Mouse (Mus musculus) retina, postnatal 7 days (tissue): Measurements from ENCODE around the gene Trp53rka.
"Not testable (repeated sequence)": the region's sequence is repeated elsewhere in the genome, so short reads cannot be mapped to it uniquely, and the experiment has no call there.

Experiments
- DNase-seq: peaks from one replicate; pipeline ENCODE4 v3.0.0-alpha.2; 2012; ENCODE audit warnings: low read depth, low spot score

The Trp53rka gene

GRCm38 (mm10) chr2:165492648-165493553 lies at the start of gene Trp53rka:
TSS of gene Trp53rka (minus strand) at chr2:165493324.
- peak; percentile 64 for DNase-seq

DNA sequence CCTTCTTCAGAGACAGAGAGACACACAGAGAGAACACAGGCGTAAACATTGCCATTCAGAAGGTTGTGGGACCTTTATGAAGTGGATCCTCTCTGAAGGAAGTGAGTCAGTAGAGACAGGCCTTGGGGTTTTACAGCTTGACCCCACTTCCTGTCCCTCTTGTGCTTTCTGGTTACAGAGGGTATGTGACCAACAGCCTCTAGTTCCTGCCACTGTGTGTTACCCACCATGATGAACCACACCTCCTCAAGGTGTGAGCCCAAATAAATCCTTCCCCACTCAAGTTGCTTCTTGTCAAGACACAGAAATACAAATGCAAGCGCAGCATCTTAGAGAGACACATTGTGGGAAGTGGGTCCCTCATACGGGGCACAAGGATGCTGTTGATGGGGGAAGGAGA lies 47.9 kb upstream of the Trp53rka start:
- no peak for DNase-seq

DNA sequence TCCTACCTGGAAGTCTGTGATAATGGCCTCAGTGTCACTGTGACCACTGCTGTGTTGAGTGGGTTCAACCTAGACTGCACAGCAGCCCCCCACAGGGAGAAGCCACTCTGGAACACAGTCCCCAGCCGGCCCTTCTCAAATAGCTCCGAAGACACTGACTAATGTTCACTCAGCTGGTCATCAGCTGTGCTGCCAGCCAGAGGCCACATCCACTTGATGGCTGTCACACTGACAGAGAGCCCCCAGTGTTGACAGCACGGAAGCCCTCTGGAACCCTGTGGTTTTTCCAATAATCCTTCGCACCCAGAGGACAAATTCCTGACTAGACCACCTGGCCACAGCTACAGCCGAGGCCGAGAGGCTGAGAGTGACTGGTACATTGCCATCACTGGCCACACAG lies 40.7 kb upstream of the Trp53rka start:
- DNase-seq: no peak

DNA sequence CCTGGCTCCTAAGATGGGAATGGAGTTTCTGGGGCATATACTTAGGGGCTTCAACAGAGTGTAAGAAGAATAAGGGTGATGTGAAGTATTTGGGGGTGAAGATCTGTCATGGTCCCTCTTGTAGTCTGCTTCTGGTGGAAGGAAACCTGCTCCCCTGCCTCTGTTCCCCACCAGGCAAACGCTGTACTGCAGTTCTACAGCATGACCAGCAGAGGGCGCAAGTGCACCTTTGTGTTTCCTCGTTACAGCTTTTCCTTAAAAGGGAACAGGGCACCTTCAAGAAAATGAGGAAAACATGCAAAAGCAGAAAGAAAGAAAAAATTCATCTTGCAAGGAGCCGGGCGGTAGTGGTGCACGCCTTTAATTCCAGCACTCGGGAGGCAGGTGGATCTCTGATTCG lies 36.0 kb upstream of the Trp53rka start:
- peak; percentile 53 for DNase-seq

GRCm38 (mm10) chr2:165525609-165526008 lies 32.5 kb upstream of the Trp53rka start:
- no peak for DNase-seq

DNA sequence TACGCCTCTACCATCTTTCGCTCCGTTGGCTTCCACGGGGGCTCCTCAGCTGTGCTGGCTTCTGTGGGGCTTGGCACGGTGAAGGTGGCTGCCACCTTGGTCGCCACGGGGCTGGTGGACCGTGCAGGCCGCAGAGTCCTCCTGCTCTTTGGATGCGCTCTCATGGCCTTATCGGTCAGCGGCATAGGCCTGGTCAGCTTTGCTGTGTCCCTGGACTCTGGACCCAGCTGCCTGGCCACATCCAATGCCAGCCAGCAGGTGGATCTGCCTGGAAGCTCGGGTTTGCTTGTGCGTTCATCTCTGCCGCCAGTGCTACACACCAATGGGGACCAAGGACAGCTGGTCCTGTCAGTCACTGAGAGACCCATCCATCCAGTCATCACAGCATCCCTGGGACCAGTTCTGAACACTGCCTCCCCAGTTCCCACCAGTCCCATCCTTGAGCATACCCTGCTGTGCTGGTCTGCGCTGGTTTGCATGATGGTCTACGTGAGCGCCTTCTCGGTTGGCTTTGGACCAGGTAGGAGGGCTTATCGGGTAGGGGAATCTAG lies 22.1 kb upstream of the Trp53rka start:
- DNase-seq: no peak

DNA sequence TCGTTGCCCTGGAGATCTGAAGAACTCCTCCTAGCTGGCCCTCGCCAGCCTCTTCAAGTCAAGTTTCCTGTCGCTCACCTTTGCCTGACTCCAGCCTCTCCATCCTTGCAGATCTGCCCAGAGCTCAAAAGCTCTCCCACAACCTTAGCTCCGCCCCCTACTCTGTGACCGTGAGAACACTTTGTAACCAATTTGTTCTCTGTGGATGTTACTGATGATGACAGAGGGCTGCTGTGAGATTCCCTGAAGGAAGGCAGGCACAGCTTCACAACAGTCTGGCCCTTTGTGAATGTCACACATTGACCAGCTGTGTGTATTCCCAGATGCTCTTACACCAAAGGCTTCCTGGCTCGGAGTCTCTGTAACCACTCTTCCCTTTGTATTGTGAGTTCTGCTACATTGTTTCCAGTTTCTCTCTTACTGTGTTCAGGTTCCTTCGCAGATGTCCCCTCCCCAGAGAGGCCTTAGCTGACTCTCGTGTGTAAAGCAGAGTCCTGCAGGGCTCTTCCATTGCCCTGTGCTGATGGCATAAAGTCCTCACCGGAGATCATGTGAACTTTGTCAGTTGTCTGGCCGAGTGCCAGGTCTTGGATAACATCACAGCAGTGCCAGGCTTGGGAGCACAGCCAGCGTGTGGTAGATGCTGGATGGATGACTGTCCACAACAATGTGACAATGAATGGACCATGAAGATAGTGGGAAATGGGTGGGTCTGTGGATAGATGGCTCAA lies 19.9 kb upstream of the Trp53rka start:
- DNase-seq: peak; percentile 34

DNA sequence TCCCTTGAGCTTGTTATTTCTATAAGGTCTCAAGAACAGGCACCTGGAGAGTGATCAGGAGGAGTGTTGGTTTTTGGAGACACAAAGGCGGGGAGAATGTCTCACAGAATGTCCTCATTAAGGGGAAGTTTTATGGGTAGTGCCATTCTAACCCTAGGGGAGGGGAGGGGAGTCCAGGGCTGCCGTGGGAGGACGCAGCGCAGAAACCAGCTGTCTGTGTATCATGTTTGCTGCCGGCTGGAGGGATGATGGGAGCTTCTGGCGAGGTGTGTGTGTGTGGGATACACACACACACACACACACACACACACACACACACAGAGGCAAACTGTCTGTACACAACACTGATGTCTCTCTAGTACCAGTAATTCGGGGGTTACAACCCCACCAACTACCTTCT lies 19.3 kb upstream of the Trp53rka start:
- no peak for DNase-seq

GRCm38 (mm10) chr2:165511530-165511929 lies 18.4 kb upstream of the Trp53rka start:
- not testable (repeated sequence) for DNase-seq

DNA sequence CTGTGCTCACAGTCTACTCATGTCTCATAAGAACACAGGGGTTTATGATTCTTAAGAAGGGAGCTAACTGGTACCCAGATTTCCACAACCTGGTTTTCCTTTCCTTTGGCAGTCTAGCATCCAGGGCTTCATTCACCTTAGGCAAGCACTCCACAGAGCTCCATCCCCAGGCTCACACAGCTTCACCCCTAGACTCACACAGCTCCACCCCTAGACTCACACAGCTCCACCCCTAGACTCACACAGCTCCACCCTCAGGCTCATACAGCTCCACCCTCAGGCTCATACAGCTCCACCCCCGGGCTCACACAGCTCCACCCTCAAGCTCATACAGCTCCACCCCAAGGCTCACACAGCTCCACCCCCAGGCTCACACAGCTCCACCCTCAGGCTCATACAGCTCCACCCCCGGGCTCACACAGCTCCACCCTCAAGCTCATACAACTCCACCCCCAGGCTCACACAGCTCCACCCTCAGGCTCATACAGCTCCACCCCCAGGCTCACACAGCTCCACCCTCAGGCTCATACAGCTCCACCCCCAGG lies 17.9 kb upstream of the Trp53rka start:
- DNase-seq: not testable (repeated sequence)

- no peak for DNase-seq
Measured at GRCm38 (mm10) chr2:165510466-165510865, 17.3 kb upstream of the Trp53rka start.

- no peak for DNase-seq
Measured at GRCm38 (mm10) chr2:165509686-165510085, 16.6 kb upstream of the Trp53rka start.

- DNase-seq: no peak
Measured at GRCm38 (mm10) chr2:165503259-165504203, 10.4 kb upstream of the Trp53rka start, which contains the start of gene Slc2a10. TSS of gene Slc2a10 (plus strand) at chr2:165503787.

GRCm38 (mm10) chr2:165498816-165499215 lies 5.7 kb upstream of the Trp53rka start:
- DNase-seq: no peak

GRCm38 (mm10) chr2:165497706-165498275 lies 4.7 kb upstream of the Trp53rka start:
- DNase-seq: no peak

DNA sequence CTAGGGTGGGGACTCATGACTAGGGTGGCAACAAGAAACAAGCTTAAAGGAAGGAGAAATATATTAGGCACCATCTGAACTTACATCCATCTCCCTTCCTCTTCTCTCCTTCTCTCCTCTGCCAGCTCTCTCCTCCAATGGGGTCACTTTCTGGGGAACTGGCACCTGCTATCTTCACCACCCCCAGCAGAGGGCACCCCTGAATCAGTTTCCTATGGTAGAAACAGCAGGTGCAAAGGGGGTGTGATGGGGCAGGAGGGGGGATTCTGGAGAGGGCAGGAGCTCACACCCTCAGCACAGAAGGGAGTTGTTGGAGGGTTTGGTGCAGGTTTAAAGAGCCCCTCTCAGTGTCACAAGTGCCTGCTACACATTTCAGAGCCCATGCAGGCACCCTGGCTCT lies 3.1 kb upstream of the Trp53rka start:
- DNase-seq: no peak

- no peak for DNase-seq
Measured at GRCm38 (mm10) chr2:165494495-165494894, 1.4 kb upstream of the Trp53rka start.

GRCm38 (mm10) chr2:165493587-165494210 lies 575 bp upstream of the Trp53rka start:
- no peak for DNase-seq

DNA sequence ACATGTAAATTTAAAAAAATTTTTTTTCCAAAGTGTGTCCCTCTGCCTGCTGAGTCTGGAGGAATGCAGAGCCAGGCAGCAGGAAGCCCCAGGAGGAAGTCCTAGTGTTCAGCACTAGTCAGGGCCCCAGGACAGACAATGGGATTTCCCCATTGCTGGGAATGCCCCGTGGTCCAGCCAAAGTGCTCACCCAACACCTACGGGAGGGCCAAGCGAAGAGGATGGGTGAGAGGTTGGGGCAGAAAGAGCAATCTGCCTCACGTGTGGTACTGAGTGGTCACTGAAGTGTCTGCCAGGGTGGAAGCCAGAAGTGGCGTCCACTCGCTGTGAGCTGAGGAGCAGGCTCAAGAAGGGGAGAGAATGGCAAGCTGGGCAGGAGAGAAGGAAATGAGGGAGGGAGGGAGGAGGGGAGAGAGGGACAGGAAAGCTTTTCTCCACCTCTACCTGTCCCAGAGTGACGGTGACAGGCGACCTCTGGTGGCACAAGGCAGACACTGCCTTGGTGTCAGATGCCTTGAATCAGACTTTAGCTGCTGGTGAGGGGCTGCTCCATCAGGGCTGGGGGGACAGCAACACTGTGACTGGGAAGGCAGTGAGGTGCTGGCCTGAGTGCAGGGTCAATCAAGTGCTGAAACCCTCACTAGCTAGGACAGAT lies 6.1 kb downstream of the Trp53rka start:
- peak; percentile 47 for DNase-seq

DNA sequence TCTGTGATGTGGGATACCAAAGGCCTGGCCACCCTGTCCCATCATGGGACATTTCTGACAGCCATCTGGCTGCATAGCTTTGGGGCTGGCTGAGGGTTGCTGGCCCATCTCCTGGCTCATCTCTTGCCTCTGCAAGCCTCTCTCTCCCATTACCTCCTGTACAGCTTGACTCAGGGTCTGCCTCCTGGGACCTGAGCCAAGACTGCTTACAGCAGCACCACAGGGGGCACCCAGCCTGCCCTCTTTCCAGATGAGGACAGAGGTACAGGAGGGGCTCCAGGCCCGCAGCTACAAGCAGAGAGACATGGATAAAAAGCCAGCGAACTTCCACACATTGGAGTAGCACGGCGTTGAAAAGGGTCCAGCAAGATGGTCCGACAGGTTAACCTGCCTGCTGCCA lies 6.7 kb downstream of the Trp53rka start:
- DNase-seq: no peak
